Mouse (Mus musculus) WW6 (cell line): ENCODE results near the gene Mast4.

Experiments used
- DNase-seq: peaks from one replicate; pipeline ENCODE4 v3.0.0-alpha.2; 2013; ENCODE audit warnings: low read depth, low spot score

Mast4 gene

GRCm38 (mm10) chr13:102695121-102695905 lies 639.0 kb downstream of the Mast4 start:
- DNase-seq: no peak

GRCm38 (mm10) chr13:102694154-102694553 lies 640.1 kb downstream of the Mast4 start:
- no peak for DNase-seq

GRCm38 (mm10) chr13:102693341-102693801 lies 640.9 kb downstream of the Mast4 start, which contains the start of gene Cd180:
Cd180 (plus strand) TSS chr13:102693558.
- DNase-seq: no peak

GRCm38 (mm10) chr13:102691408-102692150 lies 642.7 kb downstream of the Mast4 start:
- DNase-seq: no peak

GRCm38 (mm10) chr13:102690184-102690583 lies 644.1 kb downstream of the Mast4 start:
- no peak for DNase-seq

- no peak for DNase-seq
Measured at GRCm38 (mm10) chr13:102689201-102690090, 644.9 kb downstream of the Mast4 start.

GRCm38 (mm10) chr13:102688121-102688520 lies 646.2 kb downstream of the Mast4 start:
- DNase-seq: no peak

- DNase-seq: no peak
Measured at GRCm38 (mm10) chr13:102684890-102685289, 649.4 kb downstream of the Mast4 start.
